Mouse (Mus musculus) 416B (cell line): ENCODE measurements around the gene Slco1a5.
A peak's percentile ranks its signal among the peaks of the same experiment; 100 is the strongest.
"Not testable (repeated sequence)": the region's sequence is repeated elsewhere in the genome, so short reads cannot be mapped to it uniquely, and the experiment has no call there.

Experiments used
- DNase-seq: peaks from one replicate; pipeline ENCODE4 v3.0.0; 2011; ENCODE audit warnings: low read depth

Gene Slco1a5

GRCm38 (mm10) chr6:142322881-142323280 lies at the start of gene Slco1a5:
Gene Slco1a5 (minus strand): TSS chr6:142322981.
- no peak for DNase-seq

GRCm38 (mm10) chr6:142369568-142369967 lies 46.8 kb upstream of the Slco1a5 start:
- DNase-seq: no peak

GRCm38 (mm10) chr6:142367565-142367964 lies 44.8 kb upstream of the Slco1a5 start:
- DNase-seq: no peak

- no peak for DNase-seq
Measured at GRCm38 (mm10) chr6:142366473-142367018, 43.8 kb upstream of the Slco1a5 start.

- no peak for DNase-seq
Measured at GRCm38 (mm10) chr6:142365742-142366472, 43.1 kb upstream of the Slco1a5 start.

GRCm38 (mm10) chr6:142363019-142363576 lies 40.3 kb upstream of the Slco1a5 start:
- DNase-seq: no peak

- DNase-seq: no peak
Measured at GRCm38 (mm10) chr6:142362036-142362435, 39.3 kb upstream of the Slco1a5 start.

- no peak for DNase-seq
Measured at GRCm38 (mm10) chr6:142357106-142357505, 34.3 kb upstream of the Slco1a5 start.

- DNase-seq: not testable (repeated sequence)
Measured at GRCm38 (mm10) chr6:142352099-142352498, 29.3 kb upstream of the Slco1a5 start.

- peak; percentile 33 for DNase-seq
Measured at GRCm38 (mm10) chr6:142347431-142348385, 24.9 kb upstream of the Slco1a5 start.

GRCm38 (mm10) chr6:142346181-142347110 lies 23.7 kb upstream of the Slco1a5 start:
- DNase-seq: peak; percentile 52

- peak; percentile 98 for DNase-seq
Measured at GRCm38 (mm10) chr6:142345440-142346038, 22.8 kb upstream of the Slco1a5 start, which contains the start of gene Pyroxd1. Gene Pyroxd1 (plus strand): TSS chr6:142345654.

- peak; percentile 80 for DNase-seq
Measured at GRCm38 (mm10) chr6:142343561-142343960, 20.8 kb upstream of the Slco1a5 start.

GRCm38 (mm10) chr6:142339576-142339975 lies 16.8 kb upstream of the Slco1a5 start:
- DNase-seq: no peak

- DNase-seq: no peak
Measured at GRCm38 (mm10) chr6:142338961-142339360, 16.2 kb upstream of the Slco1a5 start.

- DNase-seq: no peak
Measured at GRCm38 (mm10) chr6:142329201-142329600, 6.4 kb upstream of the Slco1a5 start.

GRCm38 (mm10) chr6:142326598-142326997 lies 3.8 kb upstream of the Slco1a5 start:
- no peak for DNase-seq

- no peak for DNase-seq
Measured at GRCm38 (mm10) chr6:142317106-142317505, 5.7 kb downstream of the Slco1a5 start.

GRCm38 (mm10) chr6:142314285-142314684 lies 8.5 kb downstream of the Slco1a5 start:
- DNase-seq: no peak

- DNase-seq: no peak
Measured at GRCm38 (mm10) chr6:142305076-142305475, 17.7 kb downstream of the Slco1a5 start.

GRCm38 (mm10) chr6:142298098-142298497 lies 24.7 kb downstream of the Slco1a5 start, which contains the start of gene Iapp:
Gene Iapp (plus strand): TSS chr6:142298423.
- DNase-seq: no peak
